Mouse (Mus musculus) C2C12 (cell line): Measurements from ENCODE around the gene Gtf2a2.

Source experiments
- CEBPB ChIP-seq: IDR thresholded peaks from one replicate; pipeline ENCODE4 v1.6.1; 2011; ENCODE audit warnings: low read depth, mild to moderate bottlenecking, control low read depth, moderate library complexity
- CTCF ChIP-seq: IDR thresholded peaks from one replicate; pipeline ENCODE4 v1.5.1; 2011; ENCODE audit not compliant: control insufficient read depth, insufficient read depth, insufficient read length
- FOSL1 ChIP-seq: IDR thresholded peaks from one replicate; pipeline ENCODE4 v1.8.0; 2011; ENCODE audit warnings: mild to moderate bottlenecking, low read length; ENCODE audit not compliant: poor library complexity, insufficient read depth, severe bottlenecking
- MAX ChIP-seq: IDR thresholded peaks from one replicate; pipeline ENCODE4 v1.6.1; 2011; ENCODE audit warnings: mild to moderate bottlenecking, control low read depth
- MYOG ChIP-seq: IDR thresholded peaks from one replicate; pipeline ENCODE4 v1.6.1; 2011; ENCODE audit not compliant: control insufficient read depth, insufficient read length; ENCODE audit errors: extremely low read depth

- TF ChIP-seq CTCF, result no peak
- TF ChIP-seq MAX, result no peak
- no peak for TF ChIP-seq CEBPB
- no peak for TF ChIP-seq FOSL1
- TF ChIP-seq MYOG, result no peak
Measured at GRCm38 (mm10) chr9:69993479-69993878, 18.9 kb upstream of the Gtf2a2 start.
